Mouse (Mus musculus): ENCODE results near the gene Ceacam16. TPM values are rescaled to one million over a fixed set of nuclear protein-coding genes. Genes with fewer than 3 reads are reported as not detected.

Gene Ceacam16
- total and polyA plus RNA-seq, 2 experiments from 2014 or later, result 0.90 TPM; not detected in 1

- Histone ChIP-seq H3K9ac (replicated peaks; ENCODE audit: low read length, poor library complexity, severe bottlenecking) (no peak overlapping the region), H3K4me3 (ENCODE audit: low read depth, low read length) (no peak overlapping the region), H3K36me3 (ENCODE audit: insufficient read depth, low read length) (no peaks in the 10 kb centered on the region), H3K9me3 (ENCODE audit: low read length) (no peaks in the 10 kb centered on the region), H3K4me2 (ENCODE audit: low read depth, low read length, poor library complexity, severe bottlenecking) (no peak overlapping the region), H3K27me3 (ENCODE audit: insufficient read depth, low read length) (no peaks in the 10 kb centered on the region), H3K27ac (ENCODE audit: low read depth, low read length) (no peak overlapping the region), H3K4me1 (ENCODE audit: insufficient read depth, low read length) (no peaks in the 10 kb centered on the region)
- WGBS, result 39% methylated on average over 14 of the region's 14 CpGs
- TF ChIP-seq CTCF (IDR thresholded peaks at IDR 0.05), result no peak
- no peak for DNase-seq (ENCODE audit: low spot score)
- peak; percentile 29; the same call in 1 of the 2 replicates for ATAC-seq (ENCODE audit: low FRiP score)
Measured at GRCm38 (mm10) chr7:19876781-19877425, 15.8 kb upstream of the Ceacam16 start.

- no peak overlapping the region for H3K9ac ChIP-seq (replicated peaks; ENCODE audit: low read length, poor library complexity, severe bottlenecking)
- 48% methylated on average over 13 of the region's 13 CpGs for WGBS
- H3K27me3 ChIP-seq (ENCODE audit: insufficient read depth, low read length), result no peaks in the 10 kb centered on the region
- H3K4me1 ChIP-seq (ENCODE audit: insufficient read depth, low read length), result no peaks in the 10 kb centered on the region
- TF ChIP-seq CTCF (IDR thresholded peaks at IDR 0.05), result peak; percentile 81
- H3K36me3 ChIP-seq (ENCODE audit: insufficient read depth, low read length), result no peaks in the 10 kb centered on the region
- H3K4me3 ChIP-seq (ENCODE audit: low read depth, low read length), result no peak overlapping the region
- H3K27ac ChIP-seq (ENCODE audit: low read depth, low read length), result no peak overlapping the region
- DNase-seq (ENCODE audit: low spot score) (peak; percentile 60), ATAC-seq (ENCODE audit: low FRiP score) (peak; percentile 47; the same call in 1 of the 2 replicates)
- no peaks in the 10 kb centered on the region for H3K9me3 ChIP-seq (ENCODE audit: low read length)
- H3K4me2 ChIP-seq (ENCODE audit: low read depth, low read length, poor library complexity, severe bottlenecking), result no peak overlapping the region
Measured at GRCm38 (mm10) chr7:19875948-19876682, 15.0 kb upstream of the Ceacam16 start.

- no peak overlapping the region for H3K27ac ChIP-seq (ENCODE audit: low read depth, low read length)
- ATAC-seq (ENCODE audit: low FRiP score), result no peak
- no peaks in the 10 kb centered on the region for H3K36me3 ChIP-seq (ENCODE audit: insufficient read depth, low read length)
- no peaks in the 10 kb centered on the region for H3K9me3 ChIP-seq (ENCODE audit: low read length)
- peak; percentile 59 for TF ChIP-seq CTCF (IDR thresholded peaks at IDR 0.05)
- H3K4me2 ChIP-seq (ENCODE audit: low read depth, low read length, poor library complexity, severe bottlenecking), result no peak overlapping the region
- peak; percentile 5 for DNase-seq (ENCODE audit: low spot score)
- no peak overlapping the region for H3K4me3 ChIP-seq (ENCODE audit: low read depth, low read length)
- 55% methylated on average over 5 of the region's 5 CpGs for WGBS
- no peaks in the 10 kb centered on the region for H3K27me3 ChIP-seq (ENCODE audit: insufficient read depth, low read length)
- no peak overlapping the region for H3K9ac ChIP-seq (replicated peaks; ENCODE audit: low read length, poor library complexity, severe bottlenecking)
- no peaks in the 10 kb centered on the region for H3K4me1 ChIP-seq (ENCODE audit: insufficient read depth, low read length)
Measured at GRCm38 (mm10) chr7:19871943-19872601, 11.0 kb upstream of the Ceacam16 start.

DNA sequence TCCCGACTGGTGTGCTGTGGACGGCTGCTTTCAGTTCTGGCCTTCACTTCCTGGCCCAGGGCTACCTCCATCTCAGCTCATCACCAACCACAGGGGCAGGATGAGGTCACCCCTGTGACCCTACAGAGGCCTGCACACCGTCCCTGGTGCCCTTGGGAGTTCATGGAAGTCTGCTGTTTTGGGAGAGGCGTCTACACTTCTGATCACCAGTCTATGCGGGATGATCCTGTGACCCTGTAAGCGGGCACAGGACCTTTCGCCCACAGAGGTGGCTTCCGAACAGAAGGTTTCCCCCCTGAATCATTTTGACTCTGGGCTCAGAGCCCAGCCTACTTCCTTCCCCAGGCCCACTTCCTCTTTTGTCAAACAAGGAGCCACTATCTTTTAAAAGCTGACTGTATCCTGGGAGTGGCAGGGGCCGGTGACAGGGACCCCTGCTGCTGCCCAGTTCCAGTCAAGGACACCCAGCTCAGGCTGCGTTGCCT lies 10.1 kb upstream of the Ceacam16 start:
- WGBS, result 63% methylated on average over 10 of the region's 10 CpGs
- H3K9ac ChIP-seq (replicated peaks; ENCODE audit: low read length, poor library complexity, severe bottlenecking), result no peak overlapping the region
- no peak overlapping the region for H3K4me3 ChIP-seq (ENCODE audit: low read depth, low read length)
- DNase-seq (ENCODE audit: low spot score) (no peak), ATAC-seq (ENCODE audit: low FRiP score) (no peak)
- H3K9me3 ChIP-seq (ENCODE audit: low read length), result no peaks in the 10 kb centered on the region
- H3K27ac ChIP-seq (ENCODE audit: low read depth, low read length), result no peak overlapping the region
- H3K4me1 ChIP-seq (ENCODE audit: insufficient read depth, low read length), result no peaks in the 10 kb centered on the region
- H3K27me3 ChIP-seq (ENCODE audit: insufficient read depth, low read length), result no peaks in the 10 kb centered on the region
- H3K4me2 ChIP-seq (ENCODE audit: low read depth, low read length, poor library complexity, severe bottlenecking), result no peak overlapping the region
- no peaks in the 10 kb centered on the region for H3K36me3 ChIP-seq (ENCODE audit: insufficient read depth, low read length)
- no peak for TF ChIP-seq CTCF (IDR thresholded peaks at IDR 0.05)

GRCm38 (mm10) chr7:19867751-19868399 lies 6.8 kb upstream of the Ceacam16 start:
- WGBS, result 89% methylated on average over 16 of the region's 16 CpGs

More at GRCm38 (mm10) chr7:19867751-19868399, 6.8 kb upstream of the Ceacam16 start:
- Histone ChIP-seq H3K27me3 (ENCODE audit: insufficient read depth, low read length) (no peaks in the 10 kb centered on the region), H3K36me3 (ENCODE audit: insufficient read depth, low read length) (no peaks in the 10 kb centered on the region), H3K9ac (replicated peaks; ENCODE audit: low read length, poor library complexity, severe bottlenecking) (no peak overlapping the region), H3K4me1 (ENCODE audit: insufficient read depth, low read length) (no peaks in the 10 kb centered on the region), H3K4me3 (ENCODE audit: low read depth, low read length) (no peak overlapping the region), H3K9me3 (ENCODE audit: low read length) (no peaks in the 10 kb centered on the region), H3K4me2 (ENCODE audit: low read depth, low read length, poor library complexity, severe bottlenecking) (no peak overlapping the region), H3K27ac (ENCODE audit: low read depth, low read length) (no peak overlapping the region)
- no peak for TF ChIP-seq CTCF (IDR thresholded peaks at IDR 0.05)
- no peak for DNase-seq (ENCODE audit: low spot score)
- ATAC-seq (ENCODE audit: low FRiP score), result no peak
